Mouse (Mus musculus): Measurements from ENCODE around the gene Pkd1l1. TPM values are rescaled to one million over a fixed set of nuclear protein-coding genes. Genes with fewer than 3 reads are reported as not detected.

The Pkd1l1 gene
- polyA plus RNA-seq, 1 experiment from 2014 or later = 0.12 TPM

DNA sequence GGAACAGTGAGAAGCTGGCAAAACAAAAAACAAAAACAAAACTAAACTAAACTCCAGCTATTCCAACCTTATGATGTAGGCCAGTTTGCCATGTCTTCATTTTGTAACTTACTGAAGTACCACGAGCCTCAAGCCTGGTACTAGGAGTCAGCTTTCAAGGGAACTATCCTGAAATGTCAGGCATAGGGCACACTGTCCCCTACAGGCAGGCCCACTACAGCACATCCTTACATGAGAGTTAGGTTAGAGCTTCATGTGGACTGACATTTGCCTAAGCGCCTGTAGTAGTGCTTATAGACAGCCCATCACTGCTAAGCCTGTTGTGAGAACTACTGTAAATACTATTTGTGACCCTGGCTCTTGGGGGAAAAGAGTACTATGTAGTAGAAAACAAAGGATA is 91.5 kb downstream of the Pkd1l1 start:
- Histone ChIP-seq H3K36me3 (ENCODE audit: insufficient read depth, low read length) (no peaks in the 10 kb centered on the region), H3K4me2 (ENCODE audit: low read length) (no peak overlapping the region), H3K27ac (no peak overlapping the region), H3K9me3 (replicated peaks; ENCODE audit: low read length) (no peaks in the 10 kb centered on the region), H3K4me3 (replicated peaks; ENCODE audit: low read depth, low read length) (no peak overlapping the region), H3K27me3 (ENCODE audit: insufficient read depth, low read length) (no peaks in the 10 kb centered on the region), H3K9ac (ENCODE audit: low read depth, low read length) (no peak overlapping the region), H3K4me1 (replicated peaks; ENCODE audit: insufficient read depth, low read length) (no peaks in the 10 kb centered on the region)
- WGBS = 61% methylated on average over 2 of the region's 2 CpGs
- peak; percentile 44 for TF ChIP-seq CTCF (IDR thresholded peaks at IDR 0.05; ENCODE audit: low read depth)
- DNase-seq (ENCODE audit: low spot score) (no peak), ATAC-seq (replicated peaks; ENCODE audit: low FRiP score, low read depth) (no peak)

GRCm38 (mm10) chr11:8870115-8870514 is 103.0 kb downstream of the Pkd1l1 start:
- Histone ChIP-seq H3K9ac (ENCODE audit: low read depth, low read length) (no peak overlapping the region), H3K36me3 (ENCODE audit: insufficient read depth, low read length) (no peaks in the 10 kb centered on the region), H3K4me2 (ENCODE audit: low read length) (no peak overlapping the region), H3K27ac (no peak overlapping the region), H3K4me3 (replicated peaks; ENCODE audit: low read depth, low read length) (no peak overlapping the region), H3K4me1 (replicated peaks; ENCODE audit: insufficient read depth, low read length) (no peaks in the 10 kb centered on the region), H3K9me3 (replicated peaks; ENCODE audit: low read length) (no peaks in the 10 kb centered on the region), H3K27me3 (ENCODE audit: insufficient read depth, low read length) (no peaks in the 10 kb centered on the region)
- TF ChIP-seq CTCF (IDR thresholded peaks at IDR 0.05; ENCODE audit: low read depth) = peak; percentile 15; the same call in 1 of the 2 replicates
- no peak for ATAC-seq (replicated peaks; ENCODE audit: low FRiP score, low read depth)
- no peak for DNase-seq (ENCODE audit: low spot score)
- WGBS = 95% methylated on average over 5 of the region's 5 CpGs

DNA sequence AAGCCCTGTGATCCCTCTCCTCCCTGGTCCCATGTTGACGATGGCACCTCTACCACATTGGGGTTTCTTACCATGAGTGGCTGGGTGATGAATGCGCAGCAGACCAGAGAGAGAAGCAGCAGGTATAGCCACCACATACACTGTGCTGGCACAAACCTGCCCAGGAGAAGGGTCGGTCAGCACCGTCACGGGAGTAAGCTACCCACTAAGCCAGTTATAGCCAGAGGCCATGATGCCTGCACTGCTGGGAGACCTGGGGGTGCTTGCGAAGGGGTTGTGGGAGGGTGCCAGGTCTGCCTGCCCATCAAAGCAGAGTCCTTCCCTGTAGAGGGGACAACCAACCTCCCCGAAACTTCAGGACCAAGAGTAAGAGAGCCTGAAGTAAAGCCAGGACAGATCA is 107.0 kb downstream of the Pkd1l1 start:
- DNase-seq (ENCODE audit: low spot score) (no peak), ATAC-seq (replicated peaks; ENCODE audit: low FRiP score, low read depth) (no peak)
- Histone ChIP-seq H3K27ac (no peak overlapping the region), H3K27me3 (ENCODE audit: insufficient read depth, low read length) (no peaks in the 10 kb centered on the region), H3K9me3 (replicated peaks; ENCODE audit: low read length) (no peaks in the 10 kb centered on the region), H3K4me3 (replicated peaks; ENCODE audit: low read depth, low read length) (no peak overlapping the region), H3K4me1 (replicated peaks; ENCODE audit: insufficient read depth, low read length) (no peaks in the 10 kb centered on the region), H3K36me3 (ENCODE audit: insufficient read depth, low read length) (no peaks in the 10 kb centered on the region), H3K9ac (ENCODE audit: low read depth, low read length) (no peak overlapping the region), H3K4me2 (ENCODE audit: low read length) (no peak overlapping the region)
- WGBS = 90% methylated on average over 7 of the region's 7 CpGs
- TF ChIP-seq CTCF (IDR thresholded peaks at IDR 0.05; ENCODE audit: low read depth) = no peak

DNA sequence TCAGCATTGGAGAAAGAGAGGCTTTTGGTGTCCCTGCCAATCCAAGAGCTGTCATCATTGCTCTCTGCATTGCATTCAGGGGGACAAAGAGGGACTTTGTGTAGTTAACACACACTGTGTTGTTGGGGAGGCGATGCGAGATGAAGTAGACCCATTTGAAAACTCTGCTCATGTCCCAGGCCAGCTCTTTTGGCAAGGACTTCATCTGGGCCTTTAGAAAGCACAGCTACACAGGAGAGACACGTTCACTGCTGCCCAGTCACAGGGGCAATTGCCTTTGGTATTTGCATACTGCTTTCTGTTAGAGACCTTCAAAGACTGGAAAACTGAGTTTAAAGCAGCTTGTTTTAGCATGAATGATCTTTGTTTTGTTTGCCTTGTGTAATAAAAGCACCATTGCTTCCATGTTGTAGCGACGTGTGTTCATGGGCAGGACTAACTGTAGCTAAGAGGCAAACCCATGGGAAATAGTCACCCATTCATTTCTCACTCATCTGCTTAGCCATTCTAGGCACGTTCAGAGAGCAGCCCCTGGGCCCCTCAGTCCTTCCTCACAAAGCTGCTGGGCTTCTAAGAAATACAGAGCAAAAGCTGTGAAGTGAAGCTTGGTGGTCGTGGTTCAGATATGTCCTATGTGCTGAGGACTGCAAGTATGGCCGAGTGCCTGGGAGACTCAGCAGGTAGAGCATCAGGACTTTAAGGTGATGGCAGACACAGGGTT is 109.0 kb downstream of the Pkd1l1 start:
- no peak for TF ChIP-seq CTCF (IDR thresholded peaks at IDR 0.05; ENCODE audit: low read depth)
- no peak overlapping the region for H3K9ac ChIP-seq (ENCODE audit: low read depth, low read length)
- no peaks in the 10 kb centered on the region for H3K4me1 ChIP-seq (replicated peaks; ENCODE audit: insufficient read depth, low read length)
- H3K9me3 ChIP-seq (replicated peaks; ENCODE audit: low read length) = no peaks in the 10 kb centered on the region
- ATAC-seq (replicated peaks; ENCODE audit: low FRiP score, low read depth) (no peak), DNase-seq (ENCODE audit: low spot score) (no peak)
- H3K4me3 ChIP-seq (replicated peaks; ENCODE audit: low read depth, low read length) = no peak overlapping the region
- H3K4me2 ChIP-seq (ENCODE audit: low read length) = no peak overlapping the region
- H3K27me3 ChIP-seq (ENCODE audit: insufficient read depth, low read length) = no peaks in the 10 kb centered on the region
- no peaks in the 10 kb centered on the region for H3K36me3 ChIP-seq (ENCODE audit: insufficient read depth, low read length)
- 69% methylated on average over 8 of the region's 8 CpGs for WGBS
- H3K27ac ChIP-seq = no peak overlapping the region

DNA sequence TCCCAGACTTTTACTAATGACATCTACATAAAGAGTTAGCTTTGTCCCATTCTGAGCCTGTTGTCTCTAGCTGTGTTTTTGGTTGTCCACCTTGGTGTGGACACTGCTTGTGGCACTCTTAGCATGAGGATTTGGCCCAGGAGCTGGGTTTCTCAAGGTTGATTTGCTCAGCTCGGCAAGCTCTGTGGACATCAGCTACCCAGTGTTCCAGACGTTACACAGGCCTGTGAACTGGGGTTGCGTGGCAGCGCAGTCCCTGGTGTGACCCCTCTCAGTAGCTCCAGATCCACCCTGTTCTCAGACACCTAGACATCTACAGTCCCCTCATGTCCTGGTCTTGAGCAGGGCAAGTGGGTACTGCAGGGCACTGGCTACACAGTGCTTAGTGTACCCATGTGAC is 110.6 kb downstream of the Pkd1l1 start:
- Histone ChIP-seq H3K27me3 (ENCODE audit: insufficient read depth, low read length) (no peaks in the 10 kb centered on the region), H3K4me1 (replicated peaks; ENCODE audit: insufficient read depth, low read length) (no peaks in the 10 kb centered on the region), H3K9ac (ENCODE audit: low read depth, low read length) (no peak overlapping the region), H3K4me2 (ENCODE audit: low read length) (no peak overlapping the region), H3K9me3 (replicated peaks; ENCODE audit: low read length) (no peaks in the 10 kb centered on the region), H3K36me3 (ENCODE audit: insufficient read depth, low read length) (no peaks in the 10 kb centered on the region), H3K27ac (no peak overlapping the region), H3K4me3 (replicated peaks; ENCODE audit: low read depth, low read length) (no peak overlapping the region)
- DNase-seq (ENCODE audit: low spot score) (no peak), ATAC-seq (replicated peaks; ENCODE audit: low FRiP score, low read depth) (peak; percentile 40; the same call in 1 of the 2 replicates)
- WGBS = 63% methylated on average over 4 of the region's 4 CpGs
- no peak for TF ChIP-seq CTCF (IDR thresholded peaks at IDR 0.05; ENCODE audit: low read depth)

DNA sequence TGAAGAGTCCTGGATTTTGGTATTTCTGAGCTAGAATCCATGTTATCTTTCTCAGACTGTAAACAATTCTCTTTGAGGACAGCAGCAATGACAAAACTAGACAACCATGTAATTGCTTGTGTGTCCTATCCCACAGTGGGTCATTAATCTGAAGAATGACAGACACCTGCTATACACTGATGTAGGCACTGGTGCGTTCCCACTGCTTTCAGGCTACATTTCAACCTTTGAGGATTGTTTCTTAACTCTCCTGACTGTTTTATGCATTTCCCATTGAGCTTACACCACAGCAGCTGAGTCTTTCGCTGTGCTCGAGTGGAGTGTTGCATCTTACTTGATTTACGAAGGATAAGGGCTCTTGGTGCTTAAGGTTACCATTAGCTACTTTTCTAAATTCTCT is 111.1 kb downstream of the Pkd1l1 start:
- no peak for TF ChIP-seq CTCF (IDR thresholded peaks at IDR 0.05; ENCODE audit: low read depth)
- peak; percentile 58; the same call in 1 of the 2 replicates for ATAC-seq (replicated peaks; ENCODE audit: low FRiP score, low read depth)

GRCm38 (mm10) chr11:8860878-8861277 is 112.2 kb downstream of the Pkd1l1 start:
- no peaks in the 10 kb centered on the region for H3K27me3 ChIP-seq (ENCODE audit: insufficient read depth, low read length)
- DNase-seq (ENCODE audit: low spot score) = no peak
- H3K9ac ChIP-seq (ENCODE audit: low read depth, low read length) = no peak overlapping the region
- no peak for ATAC-seq (replicated peaks; ENCODE audit: low FRiP score, low read depth)
- H3K36me3 ChIP-seq (ENCODE audit: insufficient read depth, low read length) = no peaks in the 10 kb centered on the region
- H3K4me2 ChIP-seq (ENCODE audit: low read length) = no peak overlapping the region
- H3K9me3 ChIP-seq (replicated peaks; ENCODE audit: low read length) = no peaks in the 10 kb centered on the region
- H3K4me3 ChIP-seq (replicated peaks; ENCODE audit: low read depth, low read length) = no peak overlapping the region
- no peaks in the 10 kb centered on the region for H3K4me1 ChIP-seq (replicated peaks; ENCODE audit: insufficient read depth, low read length)
- 26% methylated on average over 3 of the region's 3 CpGs for WGBS
- H3K27ac ChIP-seq = no peak overlapping the region
- TF ChIP-seq CTCF (IDR thresholded peaks at IDR 0.05; ENCODE audit: low read depth) = peak; percentile 51

More for the DNA sequence above, 111.1 kb downstream of the Pkd1l1 start:
- DNase-seq (ENCODE audit: low spot score) = peak; percentile 57
- H3K4me1 ChIP-seq (replicated peaks; ENCODE audit: insufficient read depth, low read length) = no peaks in the 10 kb centered on the region
- no peaks in the 10 kb centered on the region for H3K9me3 ChIP-seq (replicated peaks; ENCODE audit: low read length)
- H3K27me3 ChIP-seq (ENCODE audit: insufficient read depth, low read length) = no peaks in the 10 kb centered on the region
- no peak overlapping the region for H3K27ac ChIP-seq
- WGBS = 36% methylated on average over 4 of the region's 4 CpGs
- no peak overlapping the region for H3K4me2 ChIP-seq (ENCODE audit: low read length)
- H3K36me3 ChIP-seq (ENCODE audit: insufficient read depth, low read length) = no peaks in the 10 kb centered on the region
- H3K9ac ChIP-seq (ENCODE audit: low read depth, low read length) = no peak overlapping the region
- no peak overlapping the region for H3K4me3 ChIP-seq (replicated peaks; ENCODE audit: low read depth, low read length)

All from kidney, postnatal 0 days (tissue).